Mouse (Mus musculus): ENCODE results near the gene Fhl3. TPM values are rescaled to one million over a fixed set of nuclear protein-coding genes. Genes with fewer than 3 reads are reported as not detected.
"Not testable (repeated sequence)": the region's sequence is repeated elsewhere in the genome, so short reads cannot be mapped to it uniquely, and the experiment has no call there.

Fhl3 gene
- polyA plus RNA-seq, 1 experiment from 2014 or later, result 1.6 TPM

- H3K4me3 ChIP-seq, result no peak overlapping the region
- peaks cover 56% of the 10 kb centered on the region for H3K4me1 ChIP-seq
- H3K36me3 ChIP-seq, result no peaks in the 10 kb centered on the region
- 0 out of 2 replicates have a peak, but pooled peaks cover under 1% of the 10 kb centered on the region for H3K27me3 ChIP-seq
- H3K9me3 ChIP-seq, result no peaks in the 10 kb centered on the region
- 0 out of 2 replicates have a peak overlapping the region, but pooled peaks have one; percentile 5 for H3K4me2 ChIP-seq (replicated peaks)
- WGBS, result 3% methylated on average over 6 of the region's 6 CpGs
- ATAC-seq (replicated peaks), result no peak
- 0 out of 2 replicates have a peak overlapping the region, but pooled peaks have one; percentile 7 for H3K9ac ChIP-seq (replicated peaks)
- peak overlapping the region; percentile 29 for H3K27ac ChIP-seq (replicated peaks)
Observed at GRCm38 (mm10) chr4:124703881-124704796, 3.6 kb downstream of the Fhl3 start.

- Histone ChIP-seq H3K4me2 (replicated peaks) (0 out of 2 replicates have a peak overlapping the region, but pooled peaks have one; percentile 5), H3K27me3 (peaks cover 7% of the 10 kb centered on the region; the same call in 1 of the 2 replicates), H3K9ac (replicated peaks) (0 out of 2 replicates have a peak overlapping the region, but pooled peaks have one; percentile 7), H3K4me1 (peaks cover 54% of the 10 kb centered on the region), H3K27ac (replicated peaks) (peak overlapping the region; percentile 29), H3K9me3 (no peaks in the 10 kb centered on the region), H3K36me3 (no peaks in the 10 kb centered on the region), H3K4me3 (no peak overlapping the region)
- WGBS, result 23% methylated on average over 11 of the region's 11 CpGs
- no peak for ATAC-seq (replicated peaks)
Observed at GRCm38 (mm10) chr4:124704797-124705474, 4.4 kb downstream of the Fhl3 start.

GRCm38 (mm10) chr4:124705661-124706269, 5.3 kb downstream of the Fhl3 start:
- Histone ChIP-seq H3K36me3 (no peaks in the 10 kb centered on the region), H3K4me3 (no peak overlapping the region), H3K4me2 (replicated peaks) (no peak overlapping the region), H3K27me3 (peaks cover 12% of the 10 kb centered on the region; the same call in 1 of the 2 replicates), H3K9ac (replicated peaks) (no peak overlapping the region), H3K4me1 (peaks cover 46% of the 10 kb centered on the region), H3K9me3 (no peaks in the 10 kb centered on the region), H3K27ac (replicated peaks) (no peak overlapping the region)
- 89% methylated on average over 23 of the region's 23 CpGs for WGBS
- ATAC-seq (replicated peaks), result no peak

- not testable (repeated sequence) for H3K9ac ChIP-seq (replicated peaks); ATAC-seq (replicated peaks); H3K36me3 ChIP-seq; H3K9me3 ChIP-seq; H3K4me2 ChIP-seq (replicated peaks); H3K27ac ChIP-seq (replicated peaks); H3K4me3 ChIP-seq
- Histone ChIP-seq H3K27me3 (peaks cover 12% of the 10 kb centered on the region; the same call in 1 of the 2 replicates), H3K4me1 (peaks cover 29% of the 10 kb centered on the region)
- 90% methylated on average over 24 of the region's 25 CpGs for WGBS
Observed at GRCm38 (mm10) chr4:124707381-124708199, 7.1 kb downstream of the Fhl3 start.

- peak overlapping the region; percentile 48 for H3K27ac ChIP-seq (replicated peaks)
- not testable (repeated sequence) for H3K36me3 ChIP-seq; H3K4me2 ChIP-seq (replicated peaks); H3K4me3 ChIP-seq; ATAC-seq (replicated peaks); H3K9ac ChIP-seq (replicated peaks); H3K9me3 ChIP-seq
- peaks cover 29% of the 10 kb centered on the region for H3K4me1 ChIP-seq
- H3K27me3 ChIP-seq, result peaks cover 12% of the 10 kb centered on the region; the same call in 1 of the 2 replicates
- 16% methylated on average over 1 of the region's 1 CpGs for WGBS
Observed at GRCm38 (mm10) chr4:124708200-124708517, 7.7 kb downstream of the Fhl3 start.

GRCm38 (mm10) chr4:124708518-124709477, 8.3 kb downstream of the Fhl3 start:
- H3K4me3 ChIP-seq, result peak overlapping the region; percentile 30
- peaks cover 12% of the 10 kb centered on the region; the same call in 1 of the 2 replicates for H3K27me3 ChIP-seq
- H3K36me3 ChIP-seq, result no peaks in the 10 kb centered on the region
- peak overlapping the region; percentile 48 for H3K27ac ChIP-seq (replicated peaks)
- H3K4me2 ChIP-seq (replicated peaks), result peak overlapping the region; percentile 57
- H3K9ac ChIP-seq (replicated peaks), result peak overlapping the region; percentile 38
- no peaks in the 10 kb centered on the region for H3K9me3 ChIP-seq
- peaks cover 22% of the 10 kb centered on the region for H3K4me1 ChIP-seq
- peak; percentile 38 for ATAC-seq (replicated peaks)
- WGBS, result 3% methylated on average over 41 of the region's 41 CpGs

- no peaks in the 10 kb centered on the region for H3K36me3 ChIP-seq
- no peak overlapping the region for H3K27ac ChIP-seq (replicated peaks)
- peaks cover 12% of the 10 kb centered on the region; the same call in 1 of the 2 replicates for H3K27me3 ChIP-seq
- 5% methylated on average over 18 of the region's 18 CpGs for WGBS
- no peak for ATAC-seq (replicated peaks)
- H3K9me3 ChIP-seq, result no peaks in the 10 kb centered on the region
- H3K9ac ChIP-seq (replicated peaks), result no peak overlapping the region
- H3K4me3 ChIP-seq, result no peak overlapping the region
- H3K4me1 ChIP-seq, result peaks cover 13% of the 10 kb centered on the region
- H3K4me2 ChIP-seq (replicated peaks), result 0 out of 2 replicates have a peak overlapping the region, but pooled peaks have one; percentile 3
Observed at GRCm38 (mm10) chr4:124709961-124710446, 9.5 kb downstream of the Fhl3 start.

- H3K9me3 ChIP-seq, result no peaks in the 10 kb centered on the region
- no peak overlapping the region for H3K4me3 ChIP-seq
- H3K27me3 ChIP-seq, result peaks cover 12% of the 10 kb centered on the region; the same call in 1 of the 2 replicates
- H3K4me1 ChIP-seq, result peaks cover 21% of the 10 kb centered on the region
- 0 out of 2 replicates have a peak, but pooled peaks cover 1% of the 10 kb centered on the region for H3K36me3 ChIP-seq
- 9% methylated on average over 5 of the region's 5 CpGs for WGBS
- no peak overlapping the region for H3K9ac ChIP-seq (replicated peaks)
- no peak for ATAC-seq (replicated peaks)
- H3K27ac ChIP-seq (replicated peaks), result no peak overlapping the region
- no peak overlapping the region for H3K4me2 ChIP-seq (replicated peaks)
Observed at GRCm38 (mm10) chr4:124710776-124711291, 10.3 kb downstream of the Fhl3 start.

- H3K36me3 ChIP-seq, result peaks cover 11% of the 10 kb centered on the region
- peaks cover 27% of the 10 kb centered on the region for H3K4me1 ChIP-seq
- H3K4me3 ChIP-seq, result no peak overlapping the region
- peaks cover 12% of the 10 kb centered on the region; the same call in 1 of the 2 replicates for H3K27me3 ChIP-seq
- H3K9ac ChIP-seq (replicated peaks), result no peak overlapping the region
- no peak overlapping the region for H3K4me2 ChIP-seq (replicated peaks)
- ATAC-seq (replicated peaks), result no peak
- H3K9me3 ChIP-seq, result no peaks in the 10 kb centered on the region
- WGBS, result 90% methylated on average over 6 of the region's 6 CpGs
- H3K27ac ChIP-seq (replicated peaks), result no peak overlapping the region
Observed at GRCm38 (mm10) chr4:124712618-124713017, 12.1 kb downstream of the Fhl3 start.

- peaks cover 23% of the 10 kb centered on the region for H3K36me3 ChIP-seq
- peaks cover 21% of the 10 kb centered on the region for H3K4me1 ChIP-seq
- not testable (repeated sequence) for H3K9ac ChIP-seq (replicated peaks); H3K27ac ChIP-seq (replicated peaks); H3K4me2 ChIP-seq (replicated peaks); H3K9me3 ChIP-seq; ATAC-seq (replicated peaks); H3K4me3 ChIP-seq
- peaks cover 12% of the 10 kb centered on the region; the same call in 1 of the 2 replicates for H3K27me3 ChIP-seq
- 72% methylated on average over 5 of the region's 5 CpGs for WGBS
Observed at GRCm38 (mm10) chr4:124713850-124714249, 13.3 kb downstream of the Fhl3 start.
